Mouse (Mus musculus) embryonic stem cell, embryonic (primary cell): ENCODE measurements around the gene Rftn2.

Source experiments
- CTCF ChIA-PET, 4 experiments: fragments of 300-600 bp in 2 of 4; fragments of 350-600 bp in 2 of 4; sonication (Branson Sonifier 250); formaldehyde crosslinking; loops; one replicate each; lab custom pipeline; 2022; ENCODE audit warnings: inconsistent platforms in 2 of 4; lab: Charles Lee
- POLR2A ChIA-PET, 4 experiments: fragments of 300-600 bp in 2 of 4; fragments of 350-600 bp in 2 of 4; sonication (Branson Sonifier 250); formaldehyde crosslinking; loops; one replicate each; lab custom pipeline; 2022; ENCODE audit warnings: antibody characterized with exemption in 4 of 4, inconsistent platforms in 1 of 4; lab: Charles Lee

The Rftn2 gene

GRCm38 (mm10) chr1:55221352-55221751, 5.2 kb downstream of the Rftn2 start:
- POLR2A ChIA-PET, result interaction anchor here in 2 of 4 experiments (0.6 to 1.4 kb wide), 4 partner anchors 15 to 148 kb away, joined by 3 to 4 read pairs (median 3); partner anchors contain the start of gene Mars2 (in 1 of the 2)
- CTCF ChIA-PET, result interaction anchor here in 1 of 4 experiments (0.7 kb wide), 1 partner anchor 18 kb away, joined by 4 read pairs; no protein-coding TSS in a partner anchor

DNA sequence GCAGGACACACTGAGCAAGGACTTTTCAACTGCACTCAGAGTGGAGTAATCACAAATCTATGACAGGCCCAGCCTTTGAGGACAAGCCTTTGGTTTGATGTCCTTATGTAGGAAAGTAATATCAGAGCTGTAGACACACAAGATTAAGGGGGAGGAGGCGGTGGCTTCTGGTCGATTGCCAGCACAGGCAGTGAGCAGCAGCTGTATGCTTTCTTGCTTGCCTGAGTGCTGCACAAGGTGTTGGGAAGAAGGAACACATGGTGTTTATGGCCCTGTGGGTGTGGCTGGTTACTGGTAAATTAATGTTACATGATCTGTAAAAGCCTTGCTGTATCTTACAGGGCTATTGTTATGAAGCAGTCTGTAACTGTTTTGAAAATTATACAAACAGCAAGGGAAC, 9.4 kb downstream of the Rftn2 start:
- POLR2A ChIA-PET, result interaction anchor here in 1 of 4 experiments (1.5 to 2.5 kb wide), 3 partner anchors 14 to 23 kb away, joined by 4 to 7 read pairs (median 5); no protein-coding TSS in a partner anchor
- CTCF ChIA-PET, result no interaction called here

DNA sequence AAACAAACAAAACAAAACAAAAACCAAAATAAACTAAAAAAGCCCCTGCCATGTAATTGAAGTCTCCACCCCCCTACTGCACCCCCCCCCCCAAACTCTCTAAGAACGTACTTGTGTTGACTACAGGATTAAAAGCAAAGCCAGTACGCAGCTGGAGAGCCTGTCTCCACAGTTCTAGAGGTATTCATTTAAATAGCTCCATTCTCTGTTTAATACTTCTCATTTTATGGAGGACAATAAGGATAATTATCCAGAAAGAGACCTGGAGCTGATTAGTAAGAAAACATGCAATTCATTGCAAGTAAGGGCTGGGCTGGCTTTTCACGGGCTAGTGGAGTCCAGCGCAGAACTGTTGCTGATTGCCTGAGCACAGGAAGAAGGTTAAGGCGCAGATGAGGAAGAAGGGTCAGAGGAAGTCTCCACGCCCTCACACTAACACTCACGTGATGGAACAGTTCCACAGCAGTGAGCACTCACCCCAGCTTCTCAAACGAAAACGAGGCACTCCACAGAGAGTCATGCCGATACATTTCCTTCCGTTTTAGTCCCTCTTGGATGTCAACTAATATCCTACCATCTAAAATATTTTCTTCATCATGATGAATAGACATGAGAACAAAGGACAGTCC, 11.3 kb downstream of the Rftn2 start:
- POLR2A ChIA-PET, result interaction anchor here in 3 of 4 experiments (0.7 to 2.5 kb wide), 6 partner anchors 10 to 24 kb away, joined by 3 to 8 read pairs (median 4); partner anchors contain the start of gene Mars2 (in 1 of the 3)

DNA sequence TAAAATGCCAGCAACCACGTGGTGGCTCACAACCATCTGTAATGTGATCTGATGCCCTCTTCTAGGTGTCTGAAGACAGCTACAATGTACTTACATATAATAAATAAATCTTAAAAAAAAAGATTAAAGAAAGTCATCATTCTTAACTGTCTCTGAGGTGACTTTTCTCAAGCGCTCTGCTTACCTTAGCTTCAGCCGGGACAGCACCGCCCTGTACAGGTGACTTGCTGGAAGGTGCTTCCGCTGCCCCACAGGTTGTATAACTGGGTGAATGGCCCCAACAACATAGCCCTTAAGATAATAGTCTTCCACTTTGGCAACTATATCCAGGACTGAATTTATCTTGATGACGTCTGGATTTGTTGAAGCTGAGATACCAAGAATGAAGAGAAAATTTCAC, 12.6 kb downstream of the Rftn2 start:
- ChIA-PET POLR2A (interaction anchor here in 3 of 4 experiments (0.6 to 2.0 kb wide), 9 partner anchors 10 to 111 kb away, joined by 3 to 10 read pairs (median 3); partner anchors contain the start of gene Mars2 (in 2 of the 3)), CTCF (interaction anchor here in 3 of 4 experiments (1.2 to 2.2 kb wide), 9 partner anchors 11 to 150 kb away, joined by 3 to 11 read pairs (median 4); partner anchors contain the start of genes Boll (in 1 of the 3) and Rftn2 (in 1 of the 3))

More for the DNA sequence above, 11.3 kb downstream of the Rftn2 start:
- CTCF ChIA-PET, result interaction anchor here in 1 of 4 experiments (0.6 kb wide), 1 partner anchor 18 kb away, joined by 4 read pairs; no protein-coding TSS in a partner anchor

DNA sequence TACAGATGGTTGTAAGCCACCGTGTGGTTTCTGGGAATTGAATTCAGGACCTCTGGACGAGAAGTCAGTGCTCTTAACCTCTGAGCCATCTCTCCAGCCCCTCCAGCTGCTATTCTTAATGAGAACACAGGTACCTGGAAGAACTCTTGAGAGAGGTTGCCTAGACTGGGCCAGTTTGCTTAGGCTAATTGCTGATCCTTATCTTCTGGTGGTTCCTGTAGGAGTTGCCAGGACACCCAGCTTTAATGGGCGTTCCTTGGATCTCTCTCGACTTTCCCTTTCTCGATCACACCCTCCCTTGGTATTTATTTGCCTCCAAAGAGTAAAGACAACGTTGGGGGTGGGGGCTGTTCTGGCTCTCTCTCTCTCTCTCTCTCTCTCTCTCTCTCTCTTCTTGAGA, 13.1 kb downstream of the Rftn2 start:
- ChIA-PET CTCF (interaction anchor here (0.5 to 2.2 kb wide), 16 partner anchors 11 to 151 kb away, joined by 3 to 11 read pairs (median 4); partner anchors contain the start of genes Rftn2 (in 2 of the 4) and Boll (in 1 of the 4)), POLR2A (interaction anchor here (0.6 to 2.0 kb wide), 16 partner anchors 9 to 110 kb away, joined by 3 to 10 read pairs (median 4); partner anchors contain the start of genes Mars2 (in 1 of the 4) and Rftn2 (in 1 of the 4))

GRCm38 (mm10) chr1:55212771-55213170, 13.8 kb downstream of the Rftn2 start:
- ChIA-PET POLR2A (interaction anchor here (0.6 to 2.0 kb wide), 15 partner anchors 9 to 83 kb away, joined by 3 to 10 read pairs (median 4); partner anchors contain the start of gene Rftn2 (in 1 of the 4)), CTCF (interaction anchor here (0.6 to 2.2 kb wide), 14 partner anchors 10 to 151 kb away, joined by 3 to 11 read pairs (median 4); partner anchors contain the start of genes Boll (in 1 of the 4) and Rftn2 (in 1 of the 4))

DNA sequence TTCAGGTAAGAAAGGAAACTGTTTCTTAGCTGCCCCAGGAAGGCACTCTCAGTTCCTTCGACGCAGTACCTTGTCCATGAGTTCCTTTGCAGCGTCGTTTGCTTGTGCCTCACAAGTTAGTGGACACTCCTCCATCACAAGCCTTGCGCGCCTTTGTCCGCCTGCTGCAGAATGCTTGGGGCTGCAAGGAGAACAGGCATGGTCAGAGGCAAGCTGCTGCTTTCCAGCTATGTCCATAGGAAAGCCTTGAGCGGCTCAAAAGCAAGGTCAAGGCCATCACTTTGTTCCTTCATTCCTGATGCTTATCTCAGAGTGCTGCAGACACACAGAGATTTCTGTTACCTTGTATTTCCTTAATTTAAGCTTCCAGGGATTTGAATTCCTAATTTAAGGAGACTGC, 15.5 kb downstream of the Rftn2 start:
- POLR2A ChIA-PET, result interaction anchor here in 3 of 4 experiments (0.6 to 2.1 kb wide), 15 partner anchors 8 to 81 kb away, joined by 3 to 16 read pairs (median 4); partner anchors contain the start of genes Mars2 (in 2 of the 3) and Rftn2 (in 1 of the 3)

GRCm38 (mm10) chr1:55210202-55210965, 16.2 kb downstream of the Rftn2 start:
- ChIA-PET CTCF (interaction anchor here in 3 of 4 experiments (0.6 to 1.9 kb wide), 10 partner anchors 9 to 355 kb away, joined by 3 to 5 read pairs (median 4); no protein-coding TSS in a partner anchor), POLR2A (interaction anchor here in 3 of 4 experiments (0.6 to 2.1 kb wide), 16 partner anchors 8 to 181 kb away, joined by 3 to 16 read pairs (median 4); partner anchors contain the start of genes Mars2 (in 2 of the 3) and Rftn2 (in 1 of the 3))

More for the DNA sequence above, 15.5 kb downstream of the Rftn2 start:
- CTCF ChIA-PET, result interaction anchor here in 3 of 4 experiments (0.6 to 1.9 kb wide), 9 partner anchors 10 to 41 kb away, joined by 3 to 5 read pairs (median 4); no protein-coding TSS in a partner anchor

DNA sequence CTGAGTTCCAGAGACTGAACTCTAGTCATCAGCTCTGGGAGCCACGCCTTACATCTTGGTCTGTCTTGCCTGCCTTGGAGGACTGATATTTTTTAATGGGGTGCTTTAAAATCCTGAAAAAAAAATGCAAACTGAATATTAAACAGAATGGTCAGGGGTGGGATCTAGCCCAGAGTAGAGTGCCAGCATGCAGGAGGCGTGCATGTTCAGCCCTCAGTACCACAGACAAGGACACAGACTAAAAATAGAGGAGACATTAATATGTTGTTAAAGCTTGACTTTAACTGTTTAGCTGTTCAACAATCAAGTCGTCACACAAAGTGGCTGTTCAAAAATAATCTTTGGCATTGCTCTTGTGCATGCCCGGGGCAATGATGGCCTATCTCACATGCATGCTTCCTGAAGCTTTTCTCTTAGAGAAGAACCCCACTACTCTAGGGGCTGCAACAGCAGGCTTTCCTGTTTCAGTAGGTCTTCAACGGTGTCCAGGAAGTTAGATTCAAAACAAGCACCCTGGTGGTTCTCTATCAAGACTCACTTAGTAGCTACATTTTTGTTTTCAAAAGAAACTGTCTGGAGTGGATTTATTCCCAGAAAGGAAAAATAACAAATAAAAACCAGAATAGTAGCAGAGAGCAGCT, 18.0 kb downstream of the Rftn2 start:
- ChIA-PET CTCF (no interaction called here), POLR2A (interaction anchor here in 2 of 4 experiments (1.4 to 1.8 kb wide), 3 partner anchors 10 to 15 kb away, joined by 5 to 8 read pairs (median 6); no protein-coding TSS in a partner anchor)

DNA sequence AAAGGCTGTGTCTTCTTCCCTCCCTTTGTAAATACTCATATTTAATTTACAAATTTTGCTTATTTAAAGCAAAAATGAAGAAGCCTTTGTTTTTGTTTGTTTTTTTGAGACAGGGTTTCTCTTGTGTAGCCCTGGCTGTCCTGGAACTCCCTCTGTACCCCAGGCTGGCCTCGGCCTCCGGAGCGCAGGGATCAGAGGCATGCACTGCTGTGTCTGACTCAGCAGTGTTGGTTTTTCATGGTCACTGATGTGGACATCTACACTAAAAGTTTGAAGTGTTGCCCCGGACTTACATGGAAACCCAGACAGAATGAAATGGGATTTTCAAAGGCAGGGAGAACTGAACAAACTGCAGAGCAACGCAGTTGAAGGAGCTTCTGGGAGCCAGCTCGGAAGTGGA, 19.0 kb downstream of the Rftn2 start:
- CTCF ChIA-PET, result interaction anchor here in 1 of 4 experiments (1.0 kb wide), 1 partner anchor 14 kb away, joined by 4 read pairs; no protein-coding TSS in a partner anchor
- POLR2A ChIA-PET, result interaction anchor here in 2 of 4 experiments (1.4 to 1.8 kb wide), 3 partner anchors 9 to 14 kb away, joined by 5 to 8 read pairs (median 6); no protein-coding TSS in a partner anchor

- CTCF ChIA-PET, result interaction anchor here in 3 of 4 experiments (0.5 to 1.4 kb wide), 9 partner anchors 9 to 155 kb away, joined by 3 to 7 read pairs (median 3); no protein-coding TSS in a partner anchor
- POLR2A ChIA-PET, result interaction anchor here in 2 of 4 experiments (1.0 to 1.5 kb wide), 6 partner anchors 9 to 74 kb away, joined by 3 to 8 read pairs (median 4); partner anchors contain the start of gene Mars2 (in 1 of the 2)
Measured at GRCm38 (mm10) chr1:55205808-55206327, 20.7 kb downstream of the Rftn2 start.

- CTCF ChIA-PET, result interaction anchor here in 1 of 4 experiments (0.7 to 3.2 kb wide), 5 partner anchors 9 to 37 kb away, joined by 3 to 17 read pairs (median 5); no protein-coding TSS in a partner anchor
- POLR2A ChIA-PET, result interaction anchor here in 2 of 4 experiments (0.8 to 3.7 kb wide), 10 partner anchors 8 to 115 kb away, joined by 3 to 24 read pairs (median 6); partner anchors contain the start of genes Mars2 (in 1 of the 2) and Rftn2 (in 1 of the 2)
Measured at GRCm38 (mm10) chr1:55201850-55202752, 24.5 kb downstream of the Rftn2 start.

- ChIA-PET CTCF (interaction anchor here in 3 of 4 experiments (0.7 to 1.3 kb wide), 9 partner anchors 12 to 164 kb away, joined by 3 to 6 read pairs (median 3); partner anchors contain the start of gene Boll (in 1 of the 3)), POLR2A (interaction anchor here in 3 of 4 experiments (0.6 to 3.6 kb wide), 25 partner anchors 8 to 203 kb away, joined by 3 to 16 read pairs (median 4); partner anchors contain the start of genes Rftn2 (in 2 of the 3), Coq10b (in 1 of the 3), Mars2 (in 1 of the 3) and Mob4 (in 1 of the 3))
Measured at GRCm38 (mm10) chr1:55198719-55199118, 27.9 kb downstream of the Rftn2 start.

DNA sequence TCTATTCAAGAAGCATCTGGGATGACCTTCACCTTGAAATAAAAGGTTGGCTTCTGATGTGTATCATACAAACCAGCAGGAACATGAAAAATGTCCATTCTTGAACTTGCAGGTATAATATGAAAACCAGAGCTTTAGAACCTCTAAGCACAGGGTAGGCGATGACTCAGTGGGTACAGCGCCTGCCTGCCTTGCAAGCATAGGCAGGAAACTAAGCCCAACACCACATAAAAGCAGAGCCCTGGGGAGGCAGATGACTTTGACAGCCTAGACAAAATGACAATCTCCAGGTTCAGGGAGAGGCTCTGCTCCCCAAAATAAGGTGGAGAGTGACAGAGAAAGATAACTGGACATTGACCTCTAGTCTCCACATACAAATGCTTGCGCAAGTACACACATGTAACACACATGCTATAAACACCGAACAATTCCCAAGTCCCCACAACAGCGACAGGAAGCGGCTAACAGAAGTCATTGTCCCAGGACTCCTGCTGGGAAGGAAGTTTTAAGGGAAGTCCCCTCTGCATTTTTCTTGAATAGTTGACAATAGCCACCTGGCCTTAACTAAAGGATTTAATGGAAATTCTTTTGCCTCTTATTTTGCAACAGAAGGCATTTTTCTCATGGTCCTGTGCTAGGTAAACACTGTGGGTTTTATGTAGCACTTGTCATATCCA, 30.1 kb downstream of the Rftn2 start:
- CTCF ChIA-PET, result interaction anchor here in 1 of 4 experiments (1.2 to 1.6 kb wide), 2 partner anchors 42 to 167 kb away, joined by 3 to 4 read pairs; partner anchors contain the start of gene Boll
- POLR2A ChIA-PET, result interaction anchor here in 2 of 4 experiments (0.9 to 3.6 kb wide), 8 partner anchors 8 to 109 kb away, joined by 3 to 16 read pairs (median 4); partner anchors contain the start of genes Hspd1 (in 1 of the 2) and Hspe1 (in 1 of the 2)
